Mouse (Mus musculus) splenic B cell, adult 2 months (primary cell): ENCODE results near the gene Atg4c.

ENCODE experiments used
- DNase-seq: peaks from one replicate; pipeline ENCODE4 v3.0.0-alpha.2; 2011; ENCODE audit warnings: low read depth, low spot score
- H3K27me3 ChIP-seq: 2 replicates; pipeline ENCODE4 v1.6.1; 2012; ENCODE audit warnings: mild to moderate bottlenecking, low read length, moderate library complexity, mixed read lengths; ENCODE audit not compliant: control insufficient read depth, poor library complexity, insufficient read depth, severe bottlenecking
- H3K36me3 ChIP-seq: 2 replicates; pipeline ENCODE4 v1.6.1; 2012; ENCODE audit warnings: mild to moderate bottlenecking, low read length, moderate library complexity, mixed read lengths; ENCODE audit not compliant: control insufficient read depth, poor library complexity, insufficient read depth, severe bottlenecking

Atg4c gene

DNA sequence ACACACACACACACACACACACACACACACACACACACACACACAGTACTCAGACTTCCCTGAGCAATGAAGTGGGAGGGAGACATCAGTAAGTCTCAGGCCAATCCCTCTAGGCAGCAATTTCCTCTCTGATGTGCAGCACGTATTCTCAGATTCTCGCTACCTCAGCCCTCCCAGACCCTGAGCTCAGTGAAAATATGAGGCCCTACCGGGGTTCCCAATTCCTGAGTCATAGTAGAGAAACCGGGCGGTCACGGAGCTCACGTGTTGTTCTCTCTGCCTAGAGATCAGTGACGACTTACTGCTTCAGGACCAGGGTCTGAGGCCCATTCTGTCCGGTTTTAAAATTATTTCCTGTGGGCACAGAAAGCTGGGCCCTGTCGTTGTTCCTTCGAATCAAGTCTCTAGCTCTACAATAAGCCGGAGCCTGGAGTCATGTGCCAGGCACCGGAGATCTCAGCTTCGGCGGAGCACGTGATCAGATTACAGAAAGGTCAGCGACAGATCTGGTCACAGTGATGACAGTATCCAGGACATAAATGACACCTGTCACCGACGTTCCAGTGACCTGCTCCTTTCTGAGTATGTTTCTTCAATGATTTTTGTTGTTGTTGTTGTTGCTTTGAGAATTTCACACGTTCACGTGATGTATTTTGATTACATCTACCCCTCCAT is 14.2 kb upstream of the Atg4c start:
- Histone ChIP-seq H3K36me3 (no peaks in the 10 kb centered on the region), H3K27me3 (no peaks in the 10 kb centered on the region)
- DNase-seq = no peak

DNA sequence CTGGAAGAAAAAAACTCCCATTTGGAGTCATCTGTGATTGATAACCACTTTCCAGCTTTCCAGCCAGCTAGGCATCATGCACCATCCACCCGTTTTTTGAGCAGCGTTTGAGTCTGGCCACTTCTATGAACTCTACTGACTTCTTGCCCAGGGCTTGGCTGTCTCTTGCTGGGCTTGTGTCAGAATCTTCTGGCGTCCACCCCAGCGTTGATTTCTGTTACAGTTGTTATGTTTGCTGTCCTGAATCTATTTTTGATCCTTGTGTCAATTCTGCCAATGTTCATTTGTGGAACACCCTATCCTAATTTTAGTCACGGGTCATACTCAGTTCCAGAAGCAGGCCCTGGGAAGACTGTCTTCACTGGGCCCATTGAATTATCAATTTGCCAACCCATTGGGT is 12.8 kb upstream of the Atg4c start:
- H3K36me3 ChIP-seq = no peaks in the 10 kb centered on the region
- no peak for DNase-seq
- no peaks in the 10 kb centered on the region for H3K27me3 ChIP-seq

- H3K27me3 ChIP-seq = no peaks in the 10 kb centered on the region
- no peaks in the 10 kb centered on the region for H3K36me3 ChIP-seq
- no peak for DNase-seq
Measured at GRCm38 (mm10) chr4:99181739-99182419, 11.9 kb upstream of the Atg4c start.

DNA sequence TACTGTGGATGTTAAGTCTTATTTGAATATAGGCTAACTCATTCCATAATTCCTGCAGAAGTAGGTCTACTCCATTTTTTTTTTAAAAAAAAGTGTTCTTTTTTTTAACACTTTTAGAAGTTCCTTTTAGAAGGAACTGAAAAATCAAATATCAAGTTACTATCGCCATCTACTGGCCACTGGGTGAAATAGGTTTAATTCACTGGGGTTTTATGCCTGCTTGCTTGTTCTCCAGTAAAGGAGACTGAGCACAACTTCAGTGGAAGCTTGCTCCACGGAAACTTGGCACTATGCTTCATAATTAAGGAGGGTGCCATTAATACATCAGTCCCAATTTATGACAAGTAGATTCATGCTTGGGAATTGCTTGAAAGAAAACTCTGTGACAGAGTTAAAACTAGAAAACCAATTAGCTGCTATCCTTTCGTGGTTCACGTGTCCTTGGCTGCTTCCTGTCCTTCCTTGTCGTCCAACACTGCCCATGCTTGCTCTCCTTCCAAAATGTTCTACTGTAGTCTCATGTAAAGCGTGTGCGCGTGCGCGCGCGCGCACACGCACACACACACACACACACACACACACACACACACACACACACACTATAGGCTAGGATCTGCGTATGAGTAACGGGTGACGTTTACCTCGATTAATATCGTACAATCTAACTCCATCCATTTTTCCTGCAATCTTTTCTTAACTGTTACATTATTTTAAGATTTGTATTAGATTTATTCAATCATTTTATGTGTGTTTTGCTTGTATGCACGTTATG is 10.9 kb upstream of the Atg4c start:
- DNase-seq = peak; percentile 64
- Histone ChIP-seq H3K36me3 (no peaks in the 10 kb centered on the region), H3K27me3 (no peaks in the 10 kb centered on the region)

GRCm38 (mm10) chr4:99184678-99185077 is 9.1 kb upstream of the Atg4c start:
- no peak for DNase-seq
- H3K27me3 ChIP-seq = no peaks in the 10 kb centered on the region
- H3K36me3 ChIP-seq = no peaks in the 10 kb centered on the region

DNA sequence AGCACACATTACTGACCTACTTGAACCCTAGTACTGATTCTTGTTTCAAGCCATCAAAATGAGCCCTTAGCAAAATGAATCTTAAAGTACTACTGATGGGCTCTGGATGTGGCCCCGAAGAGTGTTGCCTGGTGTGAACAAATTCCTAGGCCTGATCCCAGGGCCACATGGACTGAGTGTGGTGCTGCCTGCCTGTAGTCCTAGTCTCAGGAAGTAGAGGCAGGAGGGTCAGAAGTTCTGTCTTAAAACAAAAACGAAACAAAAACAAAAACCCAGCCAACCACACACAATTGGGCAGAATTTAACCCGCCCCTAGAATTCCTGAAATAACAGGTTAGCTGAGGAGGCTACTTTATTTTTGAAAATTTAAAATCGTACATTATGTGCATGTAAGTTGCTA is 8.4 kb upstream of the Atg4c start:
- Histone ChIP-seq H3K36me3 (no peaks in the 10 kb centered on the region), H3K27me3 (no peaks in the 10 kb centered on the region)
- no peak for DNase-seq

- no peak for DNase-seq
- H3K36me3 ChIP-seq = no peaks in the 10 kb centered on the region
- H3K27me3 ChIP-seq = no peaks in the 10 kb centered on the region
Measured at GRCm38 (mm10) chr4:99186412-99187125, 7.2 kb upstream of the Atg4c start.

GRCm38 (mm10) chr4:99192640-99193039 is 1.1 kb upstream of the Atg4c start:
- Histone ChIP-seq H3K27me3 (no peaks in the 10 kb centered on the region), H3K36me3 (no peaks in the 10 kb centered on the region)
- no peak for DNase-seq

DNA sequence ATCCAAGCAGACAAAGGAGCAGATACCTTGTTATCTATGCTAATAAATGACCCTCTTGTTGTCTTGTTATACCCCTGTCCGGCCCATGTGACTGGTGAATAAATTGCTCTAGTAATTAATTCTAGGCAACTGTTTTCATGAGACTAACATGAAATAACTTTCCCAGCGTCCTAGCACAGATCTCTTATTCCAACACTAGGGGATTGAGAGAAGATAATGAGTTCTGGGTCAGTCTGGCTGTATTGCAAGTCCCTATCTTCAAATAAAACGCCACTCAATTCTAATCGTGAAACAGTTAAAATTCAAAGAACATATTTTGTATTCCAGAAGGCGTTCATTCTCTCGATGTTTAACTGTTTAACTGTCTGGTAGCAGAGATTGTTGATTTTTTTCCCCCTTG is 520 bp upstream of the Atg4c start:
- Histone ChIP-seq H3K27me3 (no peaks in the 10 kb centered on the region), H3K36me3 (no peaks in the 10 kb centered on the region)
- no peak for DNase-seq

GRCm38 (mm10) chr4:99194826-99195225 is 1.1 kb downstream of the Atg4c start:
- no peak for DNase-seq
- H3K36me3 ChIP-seq = no peaks in the 10 kb centered on the region

DNA sequence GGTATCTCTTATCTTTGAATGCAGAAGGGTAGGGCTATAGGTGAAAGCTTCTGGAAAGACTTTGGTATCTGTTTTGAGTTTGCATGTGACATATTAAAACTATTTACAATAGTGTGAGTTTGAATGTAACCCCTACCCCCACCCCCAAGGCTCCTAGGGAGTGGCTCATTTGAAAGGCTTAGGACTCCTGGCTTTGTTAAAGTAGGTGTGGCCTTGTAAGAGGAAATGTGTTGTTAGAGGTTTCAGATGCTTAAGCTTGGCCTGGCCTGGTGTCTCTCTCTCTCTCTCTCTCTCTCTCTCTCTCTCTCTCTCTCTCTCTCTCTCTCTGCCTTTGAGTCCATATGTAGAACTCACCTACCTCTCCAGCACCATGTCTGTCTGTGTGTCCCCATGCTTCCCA is 5.0 kb downstream of the Atg4c start:
- Histone ChIP-seq H3K27me3 (no peaks in the 10 kb centered on the region), H3K36me3 (no peaks in the 10 kb centered on the region)
- peak; percentile 15 for DNase-seq

More at GRCm38 (mm10) chr4:99194826-99195225, 1.1 kb downstream of the Atg4c start:
- no peaks in the 10 kb centered on the region for H3K27me3 ChIP-seq

- peak; percentile 50 for DNase-seq
- H3K36me3 ChIP-seq = no peaks in the 10 kb centered on the region
- no peaks in the 10 kb centered on the region for H3K27me3 ChIP-seq
Measured at GRCm38 (mm10) chr4:99199757-99200251, 6.1 kb downstream of the Atg4c start.

DNA sequence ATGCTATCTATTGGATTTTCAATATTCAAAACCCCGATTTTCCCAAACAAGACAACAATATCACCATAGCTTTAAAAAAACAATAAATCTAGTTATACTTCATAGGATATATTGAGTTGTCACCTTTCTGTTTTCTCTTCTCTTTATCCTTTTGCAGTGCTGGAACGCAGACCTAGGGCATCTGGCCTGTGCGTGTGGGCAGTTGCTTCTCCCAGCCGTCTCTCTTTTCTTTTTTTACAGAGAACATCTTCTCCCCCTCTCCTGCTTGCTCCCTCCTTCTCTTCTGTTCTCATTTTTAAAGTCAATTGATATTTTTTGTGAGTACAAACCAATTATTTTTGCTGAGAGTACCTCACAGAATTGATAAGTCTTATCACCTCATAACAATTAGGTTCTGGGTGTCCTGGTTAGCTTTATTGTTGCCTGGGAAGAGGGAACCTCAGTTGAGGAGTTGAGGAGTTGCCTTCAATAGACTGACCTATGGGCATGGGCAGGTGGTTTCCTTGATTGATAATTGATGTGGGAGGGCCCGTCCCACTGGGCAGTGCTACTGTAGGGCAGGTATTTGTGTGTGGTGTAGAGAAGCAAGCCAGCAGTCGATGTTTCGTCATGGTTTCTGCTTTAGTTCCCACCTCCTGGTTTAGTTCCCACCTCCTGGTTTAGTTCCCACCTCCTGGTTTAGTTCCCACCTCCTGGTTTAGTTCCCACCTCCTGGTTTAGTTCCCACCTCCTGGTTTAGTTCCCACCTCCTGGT is 6.8 kb downstream of the Atg4c start:
- H3K36me3 ChIP-seq = no peaks in the 10 kb centered on the region
- H3K27me3 ChIP-seq = no peaks in the 10 kb centered on the region
- no peak for DNase-seq

DNA sequence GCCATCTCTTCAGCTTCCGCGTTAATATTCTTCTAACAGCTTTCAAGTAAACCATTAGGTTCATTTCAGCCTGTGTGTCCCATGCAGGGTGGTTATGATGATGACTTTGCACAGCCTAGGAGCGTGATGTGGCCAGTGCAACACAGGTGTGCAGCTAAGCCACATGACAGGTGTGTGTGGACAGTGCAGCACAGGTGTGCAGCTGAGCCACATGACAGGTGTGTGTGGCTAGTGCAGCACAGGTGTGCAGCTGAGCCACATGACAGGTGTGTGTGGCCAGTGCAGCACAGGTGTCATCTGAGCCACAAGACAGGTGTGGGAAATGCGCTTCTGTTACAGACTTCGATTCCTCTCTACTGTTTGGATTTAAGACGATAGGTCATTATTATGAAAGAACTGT is 12.0 kb downstream of the Atg4c start:
- H3K27me3 ChIP-seq = no peaks in the 10 kb centered on the region

More for the DNA sequence above, 12.0 kb downstream of the Atg4c start:
- H3K36me3 ChIP-seq = no peaks in the 10 kb centered on the region
- no peak for DNase-seq
